Mouse (Mus musculus): Measurements from ENCODE around the gene Omg.

Gene Omg

DNA sequence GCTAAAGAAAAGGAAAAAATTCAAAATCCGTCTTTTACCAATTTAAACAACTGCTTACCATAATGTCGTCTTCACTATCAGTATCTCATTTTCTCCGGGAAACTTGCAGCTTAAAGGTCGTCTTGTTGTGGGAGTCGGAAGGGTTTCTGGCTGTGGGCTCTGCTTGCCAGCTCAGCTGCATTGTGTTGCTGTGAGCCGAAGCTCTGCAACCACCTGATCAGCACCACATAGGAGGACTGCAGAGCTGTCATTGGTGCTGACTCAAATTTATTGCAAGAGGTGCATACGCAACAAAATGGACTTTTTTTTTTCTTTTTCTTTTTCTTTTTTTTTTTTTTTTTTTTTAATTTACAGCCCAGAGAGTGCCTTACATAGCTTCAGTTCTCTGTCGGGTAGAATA is at the start of gene Omg:
Omg (minus strand) TSS at position 240 of the 400 bp plus-strand sequence.
- DNase-seq: no peak

GRCm38 (mm10) chr11:79552622-79553021 is 48.7 kb upstream of the Omg start:
- no peak for DNase-seq

GRCm38 (mm10) chr11:79536293-79536692 is 32.4 kb upstream of the Omg start:
- no peak for DNase-seq

DNA sequence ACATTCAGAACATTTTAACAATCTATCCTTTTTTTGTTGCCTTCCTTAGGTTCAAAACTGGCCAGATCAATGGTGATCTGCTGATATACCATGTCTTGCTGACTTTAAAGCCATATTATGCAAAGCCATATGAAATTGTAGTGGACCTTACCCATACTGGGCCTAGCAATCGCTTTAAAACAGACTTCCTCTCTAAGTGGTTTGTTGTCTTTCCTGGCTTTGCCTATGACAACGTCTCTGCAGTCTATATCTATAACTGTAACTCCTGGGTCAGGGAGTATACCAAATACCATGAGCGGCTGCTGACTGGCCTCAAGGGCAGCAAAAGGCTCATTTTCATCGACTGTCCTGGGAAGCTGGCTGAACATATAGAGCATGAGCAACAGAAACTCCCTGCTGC is 31.7 kb upstream of the Omg start:
- no peak for DNase-seq

DNA sequence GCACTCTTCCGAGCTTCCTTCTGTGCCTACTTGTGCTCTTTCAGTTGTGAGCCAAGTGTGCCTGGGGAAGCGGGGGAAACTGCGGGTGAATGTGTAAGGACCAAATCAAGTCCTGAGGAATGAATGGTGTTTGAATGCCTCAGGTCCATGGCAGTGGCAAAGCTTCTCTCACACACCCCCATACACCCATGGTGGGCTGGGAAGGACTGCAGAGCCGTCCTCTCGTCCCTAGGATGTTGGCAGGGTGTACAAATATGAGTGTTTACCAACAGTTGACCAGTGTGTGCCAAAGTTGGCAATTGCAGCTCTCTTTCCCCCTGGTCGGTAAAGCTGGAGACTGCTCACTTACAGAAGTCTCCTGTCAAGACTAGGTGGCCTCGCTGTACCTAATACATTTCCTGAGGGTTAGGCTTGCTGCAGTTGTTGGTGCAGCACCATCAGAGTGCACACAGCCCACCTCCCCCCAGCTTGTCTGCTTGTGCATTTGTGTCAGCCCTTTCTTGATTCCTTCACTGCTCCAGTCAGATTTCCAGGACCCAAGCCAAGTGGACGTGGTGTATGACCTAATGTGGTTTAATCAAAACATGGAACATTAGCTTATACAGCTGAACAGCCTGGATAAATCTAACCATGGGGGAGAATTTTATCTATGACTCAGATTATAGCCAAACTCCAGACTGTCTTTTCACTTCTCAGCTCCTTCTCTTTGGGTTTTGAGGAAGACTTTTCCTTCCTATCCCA is 30.2 kb upstream of the Omg start:
- no peak for DNase-seq

DNA sequence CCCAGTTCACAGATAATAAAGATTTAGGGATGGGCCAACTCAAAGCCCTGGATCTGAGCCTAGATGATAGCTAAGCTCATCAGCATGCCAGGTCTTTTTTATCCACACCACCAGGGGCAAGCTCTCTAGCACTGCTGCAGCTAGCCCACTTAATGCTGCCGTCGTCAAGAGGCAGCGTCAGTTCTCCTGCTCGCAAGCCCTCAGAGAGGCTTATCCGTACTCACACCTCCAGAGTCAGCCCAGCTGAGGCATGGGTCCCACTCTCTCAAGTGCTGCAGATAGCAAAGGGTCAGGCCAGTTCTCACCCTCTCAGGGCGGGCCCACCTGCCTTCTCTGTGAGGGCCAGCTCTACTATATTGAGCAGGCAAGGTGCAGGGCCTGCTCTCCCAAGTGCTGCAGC is 29.4 kb upstream of the Omg start:
- DNase-seq: no peak

DNA sequence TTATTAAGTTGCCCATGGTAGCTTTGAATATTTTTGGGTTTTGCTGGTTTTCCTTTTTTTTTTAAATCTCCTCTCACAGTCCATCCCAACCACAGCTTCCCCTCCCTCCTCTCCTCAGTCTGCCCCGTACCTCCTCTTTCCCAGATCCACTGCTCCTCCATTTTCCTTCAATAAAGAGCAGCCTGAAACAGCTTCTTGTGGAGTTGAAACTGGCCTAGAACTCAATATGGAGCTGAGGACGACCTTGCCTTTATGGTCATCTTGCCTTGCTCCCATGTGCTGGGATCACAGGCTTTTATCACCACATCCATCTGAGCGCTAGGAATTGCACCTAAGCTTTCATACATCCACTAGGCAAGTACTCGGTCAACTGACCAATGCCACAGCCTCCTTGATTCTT is 27.6 kb upstream of the Omg start:
- DNase-seq: no peak

DNA sequence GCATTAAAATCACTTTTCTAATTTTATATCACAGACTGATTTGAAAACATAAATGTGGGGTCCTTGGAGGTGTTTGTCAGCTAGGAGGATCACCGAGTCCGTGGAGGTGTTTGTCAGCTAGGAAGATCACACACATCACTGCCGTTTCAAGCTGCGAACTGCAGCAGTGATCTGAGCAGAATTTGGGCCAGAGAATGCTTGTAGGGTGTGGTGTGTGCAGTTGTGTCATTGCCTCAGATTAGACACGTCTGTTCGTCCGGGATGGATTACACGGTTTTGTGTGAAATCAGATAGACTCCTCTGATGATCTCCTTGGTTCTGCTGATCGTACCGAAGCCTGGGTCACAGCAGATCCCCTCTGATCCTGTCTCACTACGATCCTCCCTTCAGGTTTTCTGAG is 26.9 kb upstream of the Omg start:
- DNase-seq: peak in 1 of 2 experiments; percentile 34

DNA sequence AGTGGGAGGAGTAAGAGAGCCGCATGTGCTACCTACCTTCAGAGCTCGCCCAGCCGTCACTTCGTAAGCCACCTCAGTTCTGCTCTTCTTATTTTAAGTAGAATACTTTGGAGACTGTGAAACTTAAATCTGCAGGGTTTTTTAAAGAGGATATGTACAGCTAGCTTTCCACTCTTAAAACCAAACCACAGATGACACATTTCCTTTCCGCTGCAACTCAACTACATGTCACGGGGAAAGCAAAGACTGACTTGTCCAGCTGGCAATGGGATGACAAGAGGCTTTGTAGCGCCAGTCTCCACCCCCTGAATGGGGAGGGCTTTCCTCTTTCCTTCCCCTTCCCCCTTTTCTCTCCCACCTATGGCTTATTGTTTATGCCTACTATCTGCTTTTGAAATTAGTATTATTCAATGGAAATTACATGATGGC is 26.5 kb upstream of the Omg start, which contains the start of the genes Evi2 and Evi2a:
Evi2 (minus strand) TSS at position 257 of the 429 bp plus-strand sequence.
Evi2a (minus strand) TSS at position 277 of the 429 bp plus-strand sequence.
- peak; percentile 63 to 69 for DNase-seq

- peak; percentile 50 to 58 for DNase-seq
These were observed 25.9 kb upstream of the Omg start for GRCm38 (mm10) chr11:79529736-79530135.

- no peak for DNase-seq
These were observed 25.3 kb upstream of the Omg start for GRCm38 (mm10) chr11:79529226-79529625.

DNA sequence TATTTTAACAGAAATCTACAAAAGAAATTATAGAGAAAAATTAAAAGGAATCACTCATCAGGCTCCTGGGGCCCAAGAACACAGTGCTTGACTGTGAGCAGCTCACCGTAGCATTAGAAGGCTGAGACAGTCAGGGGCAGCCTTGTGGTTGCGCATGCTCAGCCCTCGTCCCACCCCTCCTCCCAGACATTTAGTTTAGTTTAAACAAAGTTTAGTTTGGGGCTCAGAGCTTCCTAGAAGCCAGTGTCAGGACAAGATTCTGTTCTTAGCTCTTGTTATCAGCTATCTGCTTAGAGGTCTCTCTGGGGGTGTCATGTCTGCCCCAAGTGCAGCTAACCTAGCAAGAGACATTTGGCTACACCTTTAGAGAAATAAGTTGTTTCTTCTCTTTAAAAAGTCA is 24.7 kb upstream of the Omg start:
- DNase-seq: peak; percentile 35 to 46

DNA sequence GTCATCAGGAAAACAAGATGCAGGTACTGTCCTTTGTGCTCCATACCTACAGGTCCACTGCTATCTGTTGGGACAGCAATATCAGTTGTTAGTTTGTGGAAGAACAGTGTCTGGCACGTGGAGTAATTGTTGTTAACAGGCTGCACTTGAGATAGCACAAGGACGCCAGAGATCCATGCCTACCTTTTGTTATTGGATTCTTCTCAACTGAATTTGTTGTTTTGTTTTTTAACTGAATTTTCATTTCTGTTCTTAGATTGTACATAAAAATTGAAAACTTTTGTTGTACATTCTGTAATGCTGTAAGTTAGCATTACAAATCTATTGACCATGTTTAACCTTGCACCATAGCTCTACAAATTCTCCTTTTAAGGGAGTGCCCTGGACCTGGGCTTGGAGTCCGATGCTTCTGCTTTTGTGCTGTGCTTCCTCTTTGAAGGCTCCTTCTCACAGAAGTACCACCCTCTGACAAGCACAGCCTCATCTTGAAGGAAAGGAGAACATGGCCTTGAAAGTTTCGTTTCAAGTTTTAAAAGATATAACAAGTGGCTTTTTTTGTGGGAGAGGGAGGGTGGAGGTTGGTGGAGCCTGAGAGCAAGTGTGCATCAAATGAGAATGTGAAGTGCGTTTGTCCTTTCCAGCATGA is 24.0 kb upstream of the Omg start:
- peak; percentile 69 to 78 for DNase-seq

DNA sequence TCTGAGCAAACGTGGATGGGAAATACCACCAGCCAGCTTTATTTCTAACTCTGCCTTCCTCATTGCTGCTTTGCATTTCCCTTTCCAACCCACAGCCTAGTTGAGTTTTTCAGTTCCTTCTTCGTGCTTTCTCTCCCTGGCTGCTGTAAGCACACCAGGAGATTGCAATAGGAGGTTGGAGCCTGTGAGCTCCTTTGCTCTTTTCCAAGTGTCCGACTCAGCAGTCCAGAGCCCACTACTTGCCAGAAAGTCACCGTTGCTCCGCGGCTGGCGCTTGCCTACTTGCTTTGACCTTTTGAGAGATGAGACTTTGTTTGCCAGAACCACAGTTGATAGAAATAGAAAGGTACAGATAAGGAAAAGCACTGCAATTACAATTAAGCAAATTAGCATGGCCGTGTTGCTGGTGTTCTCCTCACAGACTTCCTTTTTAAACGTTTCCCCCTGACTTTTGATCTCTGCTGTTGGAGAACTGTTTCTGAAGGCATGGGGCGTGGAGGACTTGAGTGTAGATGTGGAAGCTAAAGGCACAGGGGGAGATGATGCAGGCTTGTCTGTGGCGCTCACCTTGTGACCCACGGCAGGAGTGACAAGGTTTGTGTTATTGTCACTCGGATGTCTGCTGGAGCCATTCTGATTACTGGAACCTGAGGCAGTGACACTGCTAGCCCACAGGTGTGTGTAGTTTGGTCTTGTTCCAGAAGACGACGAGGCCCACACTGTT is 23.3 kb upstream of the Omg start:
- peak; percentile 68 for DNase-seq

- no peak for DNase-seq
These were observed 22.7 kb upstream of the Omg start for GRCm38 (mm10) chr11:79526549-79526948.

DNA sequence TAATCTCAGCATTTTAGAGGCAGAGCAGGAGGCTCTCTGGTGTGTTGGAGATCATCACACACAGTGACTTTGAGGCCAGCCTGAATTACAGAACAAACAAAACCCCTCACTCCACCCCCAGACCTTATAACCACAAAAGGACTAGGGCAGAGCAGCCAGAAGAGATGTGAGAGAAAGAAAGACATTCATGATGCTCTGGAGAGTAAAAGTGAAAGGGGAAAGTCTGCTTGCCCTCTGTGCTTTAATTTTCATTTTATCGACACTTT is 20.4 kb upstream of the Omg start:
- peak in 1 of 2 experiments; percentile 42 for DNase-seq

- peak; percentile 66 to 68 for DNase-seq
These were observed 19.9 kb upstream of the Omg start, which contains the start of gene Evi2b for GRCm38 (mm10) chr11:79523560-79524309. Gene Evi2b, minus strand, starts transcription at chr11:79523762.

DNA sequence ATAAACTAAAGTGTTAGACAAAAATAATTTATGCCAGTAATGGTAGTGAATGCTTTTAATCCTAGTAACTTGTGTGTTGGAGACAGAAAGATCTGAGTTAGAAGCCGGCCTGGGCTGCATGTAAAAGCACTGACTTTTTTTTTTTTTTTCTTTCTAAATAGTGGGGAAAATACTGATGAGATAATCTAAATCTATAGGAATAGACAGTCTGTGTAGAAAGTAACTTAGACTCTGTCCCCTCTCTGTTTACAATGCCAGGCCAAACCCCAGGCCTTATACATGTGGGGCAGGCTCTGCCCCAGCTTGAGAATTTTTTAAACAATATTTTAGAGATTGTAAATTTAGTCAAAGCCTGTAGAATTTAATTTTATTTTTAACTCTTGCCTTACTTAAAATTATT is 19.1 kb upstream of the Omg start:
- no peak for DNase-seq

GRCm38 (mm10) chr11:79521930-79522329 is 18.0 kb upstream of the Omg start:
- peak; percentile 44 to 53 for DNase-seq

DNA sequence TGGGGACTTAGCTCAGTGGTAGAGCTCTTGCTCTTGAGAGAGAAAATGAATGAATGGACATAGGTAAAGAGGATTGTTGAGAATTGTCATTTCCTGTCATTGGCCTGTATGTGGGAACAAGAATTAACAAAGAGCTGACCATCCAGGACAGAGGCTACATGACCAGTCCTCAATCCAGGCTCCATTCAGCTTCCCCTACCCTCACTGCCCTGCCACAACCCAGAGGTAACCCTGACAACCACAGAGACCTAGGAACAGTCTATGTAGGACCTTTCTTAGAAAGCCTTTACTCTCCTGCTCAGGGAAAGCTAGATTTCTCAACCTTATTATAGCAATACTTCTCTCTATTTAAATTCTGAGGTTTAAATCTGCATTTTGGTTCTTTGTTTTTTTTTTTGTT is 16.9 kb upstream of the Omg start:
- peak in 1 of 2 experiments; percentile 28 for DNase-seq

DNA sequence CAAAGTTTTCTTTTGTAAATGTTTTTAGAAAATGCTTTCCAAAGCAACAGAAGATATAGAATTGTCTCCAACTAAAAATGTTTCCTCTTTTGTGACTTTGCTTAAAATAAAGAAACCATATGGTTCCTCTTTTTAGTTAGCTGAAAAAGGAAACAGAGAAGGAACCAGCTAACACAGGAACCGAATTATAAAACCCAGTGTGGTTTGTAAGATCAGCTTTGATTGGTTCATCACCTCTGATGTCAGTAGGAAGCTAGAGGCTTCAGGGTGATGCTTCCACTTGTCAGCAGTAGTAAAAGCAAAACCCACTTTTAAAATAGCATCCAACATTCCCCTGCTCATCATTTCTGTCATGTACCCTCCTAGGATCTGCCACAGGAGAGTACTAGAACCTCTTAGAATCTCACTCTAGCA is 16.0 kb upstream of the Omg start:
- DNase-seq: peak; percentile 60 to 70

GRCm38 (mm10) chr11:79519299-79519698 is 15.4 kb upstream of the Omg start:
- DNase-seq: no peak

DNA sequence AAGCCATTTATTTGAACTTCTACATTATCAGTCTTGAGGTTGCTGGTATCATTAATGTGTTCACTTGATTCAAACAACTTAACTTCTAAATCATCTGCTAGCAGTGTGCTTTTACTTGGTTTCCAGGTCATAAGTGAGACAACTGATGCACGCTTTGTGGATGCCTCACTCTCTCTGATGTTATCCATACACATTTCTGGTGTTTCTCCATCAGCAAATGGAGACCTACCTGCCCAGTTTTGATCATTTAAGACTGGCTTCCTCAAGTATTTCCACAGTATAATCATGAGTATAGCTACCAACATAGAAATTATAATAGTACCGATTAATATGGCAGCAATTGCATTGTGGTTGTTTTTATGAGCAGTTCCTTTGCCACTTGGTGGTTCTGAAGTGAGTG is 11.9 kb upstream of the Omg start:
- DNase-seq: no peak
